Mouse (Mus musculus) cortical plate, adult 2 months (tissue): ENCODE measurements at regions not wholly inside any gene's neighbourhood (a gene's known extent, or its start where the extent isn't known, plus 50 kb on each side); places are given as distances from the start of the nearest gene placed in this dataset.

Source experiments
- CTCF ChIP-seq: fragments of 200-500 bp; IDR thresholded peaks from 2 replicates; pipeline ENCODE4 v1.5.1; 2011; ENCODE audit warnings: mild to moderate bottlenecking, control low read depth, low read length; ENCODE audit not compliant: insufficient read depth; ENCODE audit errors: extremely low read depth
- POLR2A ChIP-seq: fragments of 200-500 bp; IDR thresholded peaks from 2 replicates; pipeline ENCODE4 v1.6.1; 2011; ENCODE audit warnings: mild to moderate bottlenecking, low read length, control low read depth; ENCODE audit not compliant: insufficient read depth; ENCODE audit errors: extremely low read depth

- no peak for TF ChIP-seq CTCF
- TF ChIP-seq POLR2A: no peak
These were observed 142.4 kb downstream of the Ppp4r2 start for GRCm38 (mm10) chr6:100975835-100976234.
